Mouse (Mus musculus): ENCODE data around the gene Vps16. TPM values are rescaled to one million over a fixed set of nuclear protein-coding genes. Genes with fewer than 3 reads are reported as not detected.

Gene Vps16
- total and polyA plus RNA-seq, 3 experiments = 76.7 to 119 (median 113) TPM

DNA sequence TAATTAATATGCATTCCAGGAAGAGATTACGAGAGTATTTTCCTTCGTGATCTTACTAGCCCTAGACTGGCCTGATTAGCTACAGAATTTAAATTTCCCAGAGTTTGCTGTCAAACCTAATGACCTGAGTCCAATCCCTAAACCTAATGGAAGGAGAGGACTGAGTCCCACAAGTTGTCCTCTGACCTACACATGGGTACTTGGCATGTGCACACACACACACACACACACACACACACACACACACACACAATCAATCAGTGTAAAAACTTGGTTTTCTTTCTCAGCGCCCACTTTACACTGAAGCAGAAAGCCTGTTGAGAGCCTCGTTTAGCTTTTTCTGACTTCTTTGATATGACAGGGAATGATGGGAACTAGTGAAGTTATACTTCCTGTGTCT lies 67.0 kb downstream of the Vps16 start:
- Histone ChIP-seq H3K4me2 (ENCODE audit: insufficient read depth, low read depth, poor library complexity, severe bottlenecking) (no peak overlapping the region), H3K27me3 (replicated peaks) (no peaks in the 10 kb centered on the region), H3K79me2 (replicated peaks; ENCODE audit: control insufficient read depth, extremely low read depth, insufficient read depth, poor library complexity, severe bottlenecking) (no peaks in the 10 kb centered on the region; the same call in none of the 2 replicates), H3K4me3 (replicated peaks in 1 of 3; ENCODE audit: low read depth in 2 of 3, low read length in 2 of 3, poor library complexity in 1 of 3) (no peak overlapping the region), H3K36me3 (replicated peaks in 1 of 2; ENCODE audit: control insufficient read depth in 1 of 2, insufficient read depth in 1 of 2, low read length in 1 of 2) (peaks cover 0 to 21% of the 10 kb centered on the region in 2 experiments), H3K9ac (ENCODE audit: insufficient read depth, low read depth) (no peak overlapping the region), H3K4me1 (ENCODE audit: control insufficient read depth in 1 of 2, insufficient read depth in 2 of 2) (peaks cover 0 to 23% of the 10 kb centered on the region in 2 experiments; a peak in 2 of 4 replicates), H3K9me3 (replicated peaks; ENCODE audit: low read length) (peaks cover 12% of the 10 kb centered on the region), H3K27ac (ENCODE audit: insufficient read depth, low read depth) (no peak overlapping the region)
- no peak for DNase-seq (ENCODE audit: extremely low read depth)
- dilution Hi-C loops (cut with MboI; ENCODE audit: extremely low pct_ligation_motif_present, extremely low pct_unique_long_range_greater_than_20kb, low sequenced_read_pairs) = no loop called here
- in situ Hi-C loops (cut with MboI; ENCODE audit: low pct_ligation_motif_present, low pct_unique_long_range_greater_than_20kb, low sequenced_read_pairs) = no loop called here
- TF ChIP-seq POLR2A (IDR thresholded peaks at IDR 0.05; ENCODE audit: low read depth, low read length) (no peak), GABPA (IDR thresholded peaks at IDR 0.05; ENCODE audit: insufficient replicate concordance, low read depth, low read length) (no peak), CHD2 (IDR thresholded peaks at IDR 0.05; ENCODE audit: low read length) (no peak), NELFE (IDR thresholded peaks at IDR 0.05; ENCODE audit: low read depth, low read length) (no peak), SIN3A (IDR thresholded peaks at IDR 0.05; ENCODE audit: low read length) (no peak), CTCF (conservative IDR thresholded peaks at IDR 0.05 in 1 of 2, IDR thresholded peaks at IDR 0.05 in 1 of 2; ENCODE audit: low read depth in 2 of 2, low read length in 2 of 2) (no peak), TCF12 (IDR thresholded peaks at IDR 0.05; ENCODE audit: low read depth, low read length) (no peak), JUN (IDR thresholded peaks at IDR 0.05; ENCODE audit: insufficient read depth, low read depth, low read length) (no peak), MAFK (IDR thresholded peaks at IDR 0.05; ENCODE audit: insufficient replicate concordance, low read length) (no peak), RCOR1 (conservative IDR thresholded peaks at IDR 0.05; ENCODE audit: low read depth, low read length) (no peak), EP300 (IDR thresholded peaks at IDR 0.05; ENCODE audit: low read length) (no peak), RAD21 (IDR thresholded peaks at IDR 0.05; ENCODE audit: low read depth, low read length) (no peak), ETS1 (conservative IDR thresholded peaks at IDR 0.05; ENCODE audit: low read depth, low read length) (no peak), PAX5 (IDR thresholded peaks at IDR 0.05; ENCODE audit: low read length) (no peak), JUND (conservative IDR thresholded peaks at IDR 0.05; ENCODE audit: low read depth, low read length) (no peak)

- in situ Hi-C loops (cut with MboI; ENCODE audit: low pct_ligation_motif_present, low pct_unique_long_range_greater_than_20kb, low sequenced_read_pairs) = no loop called here
- TF ChIP-seq PAX5 (IDR thresholded peaks at IDR 0.05; ENCODE audit: low read length) (no peak), NRF1 (IDR thresholded peaks at IDR 0.05; ENCODE audit: low read depth, low read length) (no peak), MAZ (IDR thresholded peaks at IDR 0.05; ENCODE audit: low read depth, low read length) (no peak), CHD2 (IDR thresholded peaks at IDR 0.05; ENCODE audit: low read length) (no peak), SMC3 (IDR thresholded peaks at IDR 0.05; ENCODE audit: low read depth, low read length) (no peak), MYC (IDR thresholded peaks at IDR 0.05; ENCODE audit: low read depth, low read length) (no peak), ZKSCAN1 (IDR thresholded peaks at IDR 0.05; ENCODE audit: borderline replicate concordance, low read depth, low read length) (no peak), USF2 (conservative IDR thresholded peaks at IDR 0.05; ENCODE audit: low read depth, low read length) (no peak), ZC3H11A (IDR thresholded peaks at IDR 0.05; ENCODE audit: low read depth, low read length) (no peak), E2F4 (IDR thresholded peaks at IDR 0.05; ENCODE audit: insufficient replicate concordance, low read depth, low read length) (no peak)
- H3K4me1 ChIP-seq (ENCODE audit: control insufficient read depth in 1 of 2, insufficient read depth in 2 of 2) = peaks cover 0 to 23% of the 10 kb centered on the region in 2 experiments; a peak in 2 of 4 replicates
- no peak overlapping the region for H3K4me2 ChIP-seq (ENCODE audit: insufficient read depth, low read depth, poor library complexity, severe bottlenecking)
- H3K9me3 ChIP-seq (replicated peaks; ENCODE audit: low read length) = peaks cover 12% of the 10 kb centered on the region
- H3K27ac ChIP-seq (ENCODE audit: insufficient read depth, low read depth) = no peak overlapping the region
- no peak overlapping the region for H3K4me3 ChIP-seq (replicated peaks in 1 of 3; ENCODE audit: low read depth in 2 of 3, low read length in 2 of 3, poor library complexity in 1 of 3)
- peaks cover 0 to 22% of the 10 kb centered on the region in 2 experiments for H3K36me3 ChIP-seq (replicated peaks in 1 of 2; ENCODE audit: control insufficient read depth in 1 of 2, insufficient read depth in 1 of 2, low read length in 1 of 2)
- DNase-seq (ENCODE audit: extremely low read depth) = peak; percentile 14
- H3K27me3 ChIP-seq (replicated peaks) = no peaks in the 10 kb centered on the region
- H3K9ac ChIP-seq (ENCODE audit: insufficient read depth, low read depth) = no peak overlapping the region
- no peaks in the 10 kb centered on the region; the same call in none of the 2 replicates for H3K79me2 ChIP-seq (replicated peaks; ENCODE audit: control insufficient read depth, extremely low read depth, insufficient read depth, poor library complexity, severe bottlenecking)
- dilution Hi-C loops (cut with MboI; ENCODE audit: extremely low pct_ligation_motif_present, extremely low pct_unique_long_range_greater_than_20kb, low sequenced_read_pairs) = no loop called here
Observed at GRCm38 (mm10) chr2:130491587-130491986, 67.4 kb downstream of the Vps16 start.

Other genes with a start within 250 kb of the Vps16 start
- 422 and 534 TPM in 2 replicates for gene Snrpb, start 244.9 kb upstream of the Vps16 start, total RNA-seq (2012; rRNA removed)
- 515 and 524 TPM in 2 replicates for gene Snrpb, start 244.9 kb upstream of the Vps16 start, total RNA-seq (2014; rRNA removed)
- 318 and 413 TPM in 2 replicates for gene Snrpb, start 244.9 kb upstream of the Vps16 start, polyA plus RNA-seq (2012; ENCODE audit: insufficient read length, low read depth)
- not detected in 2 replicates for gene Tmc2, start 229.1 kb upstream of the Vps16 start, total RNA-seq (2012; rRNA removed)
- not detected in 2 replicates for gene Tmc2, start 229.1 kb upstream of the Vps16 start, total RNA-seq (2014; rRNA removed)
- not detected in 2 replicates for gene Tmc2, start 229.1 kb upstream of the Vps16 start, polyA plus RNA-seq (2012; ENCODE audit: insufficient read length, low read depth)
- 523 and 663 TPM in 2 replicates for gene Nop56, start 149.9 kb upstream of the Vps16 start, total RNA-seq (2012; rRNA removed)
- gene Nop56, start 149.9 kb upstream of the Vps16 start, total RNA-seq (2014; rRNA removed) = 725 and 772 TPM in 2 replicates
- 1,109 and 1,141 TPM in 2 replicates for gene Nop56, start 149.9 kb upstream of the Vps16 start, polyA plus RNA-seq (2012; ENCODE audit: insufficient read length, low read depth)
- 134 TPM in 2 replicates for gene Idh3b, start 139.8 kb upstream of the Vps16 start, total RNA-seq (2012; rRNA removed)
- 160 and 179 TPM in 2 replicates for gene Idh3b, start 139.8 kb upstream of the Vps16 start, total RNA-seq (2014; rRNA removed)
- 220 and 315 TPM in 2 replicates for gene Idh3b, start 139.8 kb upstream of the Vps16 start, polyA plus RNA-seq (2012; ENCODE audit: insufficient read length, low read depth)
- 0.13 TPM in 1 of 2 replicates, not detected in the other for gene Ebf4, start 129.2 kb upstream of the Vps16 start, total RNA-seq (2012; rRNA removed)
- gene Ebf4, start 129.2 kb upstream of the Vps16 start, total RNA-seq (2014; rRNA removed) = not detected in 2 replicates
- gene Ebf4, start 129.2 kb upstream of the Vps16 start, polyA plus RNA-seq (2012; ENCODE audit: insufficient read length, low read depth) = 0.10 TPM in 1 of 2 replicates, not detected in the other
- 0.08 and 0.13 TPM in 2 replicates for gene Cpxm1, start 26.8 kb upstream of the Vps16 start, total RNA-seq (2012; rRNA removed)
- gene Cpxm1, start 26.8 kb upstream of the Vps16 start, total RNA-seq (2014; rRNA removed) = 0.20 and 0.35 TPM in 2 replicates
- 0.27 and 0.31 TPM in 2 replicates for gene Cpxm1, start 26.8 kb upstream of the Vps16 start, polyA plus RNA-seq (2012; ENCODE audit: insufficient read length, low read depth)
- not detected in 2 replicates for gene Gm28372, start 19.1 kb upstream of the Vps16 start, total RNA-seq (2012; rRNA removed)
- gene Gm28372, start 19.1 kb upstream of the Vps16 start, total RNA-seq (2014; rRNA removed) = not detected in 2 replicates
- gene Gm28372, start 19.1 kb upstream of the Vps16 start, polyA plus RNA-seq (2012; ENCODE audit: insufficient read length, low read depth) = 0.23 TPM in 1 of 2 replicates, not detected in the other
- not detected in 2 replicates for gene 1700020A23Rik, start 19.1 kb upstream of the Vps16 start, total RNA-seq (2012; rRNA removed)
- gene 1700020A23Rik, start 19.1 kb upstream of the Vps16 start, total RNA-seq (2014; rRNA removed) = not detected in 2 replicates
- not detected in 2 replicates for gene 1700020A23Rik, start 19.1 kb upstream of the Vps16 start, polyA plus RNA-seq (2012; ENCODE audit: insufficient read length, low read depth)
- not detected in 2 replicates for gene Tmem239, start 17.9 kb upstream of the Vps16 start, total RNA-seq (2012; rRNA removed)
- not detected in 2 replicates for gene Tmem239, start 17.9 kb upstream of the Vps16 start, total RNA-seq (2014; rRNA removed)
- gene Tmem239, start 17.9 kb upstream of the Vps16 start, polyA plus RNA-seq (2012; ENCODE audit: insufficient read length, low read depth) = not detected in 2 replicates
- 13.3 and 15.3 TPM in 2 replicates for gene Pced1a, start 362 bp downstream of the Vps16 start, total RNA-seq (2012; rRNA removed)
- gene Pced1a, start 362 bp downstream of the Vps16 start, total RNA-seq (2014; rRNA removed) = 9.6 and 11.6 TPM in 2 replicates
- 15.6 and 17.1 TPM in 2 replicates for gene Pced1a, start 362 bp downstream of the Vps16 start, polyA plus RNA-seq (2012; ENCODE audit: insufficient read length, low read depth)
- 36.0 and 38.5 TPM in 2 replicates for gene Ptpra, start 25.9 kb downstream of the Vps16 start, total RNA-seq (2012; rRNA removed)
- gene Ptpra, start 25.9 kb downstream of the Vps16 start, total RNA-seq (2014; rRNA removed) = 38.5 and 40.4 TPM in 2 replicates
- 67.5 and 73.3 TPM in 2 replicates for gene Ptpra, start 25.9 kb downstream of the Vps16 start, polyA plus RNA-seq (2012; ENCODE audit: insufficient read length, low read depth)
- 68.7 and 83.2 TPM in 2 replicates for gene Mrps26, start 139.4 kb downstream of the Vps16 start, total RNA-seq (2012; rRNA removed)
- 71.4 and 74.7 TPM in 2 replicates for gene Mrps26, start 139.4 kb downstream of the Vps16 start, total RNA-seq (2014; rRNA removed)
- 101 and 137 TPM in 2 replicates for gene Mrps26, start 139.4 kb downstream of the Vps16 start, polyA plus RNA-seq (2012; ENCODE audit: insufficient read length, low read depth)
- not detected in 2 replicates for gene Oxt, start 151.8 kb downstream of the Vps16 start, total RNA-seq (2012; rRNA removed)
- not detected in 2 replicates for gene Oxt, start 151.8 kb downstream of the Vps16 start, total RNA-seq (2014; rRNA removed)
- gene Oxt, start 151.8 kb downstream of the Vps16 start, polyA plus RNA-seq (2012; ENCODE audit: insufficient read length, low read depth) = not detected in 2 replicates
- gene Avp, start 158.2 kb downstream of the Vps16 start, total RNA-seq (2012; rRNA removed) = not detected in 2 replicates
- gene Avp, start 158.2 kb downstream of the Vps16 start, total RNA-seq (2014; rRNA removed) = not detected in 2 replicates
- not detected in 2 replicates for gene Avp, start 158.2 kb downstream of the Vps16 start, polyA plus RNA-seq (2012; ENCODE audit: insufficient read length, low read depth)
- 6.0 and 9.7 TPM in 2 replicates for gene Fastkd5, start 205.7 kb downstream of the Vps16 start, total RNA-seq (2012; rRNA removed)
- gene Fastkd5, start 205.7 kb downstream of the Vps16 start, total RNA-seq (2014; rRNA removed) = 13.4 and 14.8 TPM in 2 replicates
- gene Fastkd5, start 205.7 kb downstream of the Vps16 start, polyA plus RNA-seq (2012; ENCODE audit: insufficient read length, low read depth) = 7.3 and 9.1 TPM in 2 replicates
- 6.0 and 7.0 TPM in 2 replicates for gene Ubox5, start 205.7 kb downstream of the Vps16 start, total RNA-seq (2012; rRNA removed)
- gene Ubox5, start 205.7 kb downstream of the Vps16 start, total RNA-seq (2014; rRNA removed) = 4.6 and 5.5 TPM in 2 replicates
- gene Ubox5, start 205.7 kb downstream of the Vps16 start, polyA plus RNA-seq (2012; ENCODE audit: insufficient read length, low read depth) = 10.2 and 10.6 TPM in 2 replicates
- 3.7 and 3.9 TPM in 2 replicates for gene Lzts3, start 218.5 kb downstream of the Vps16 start, total RNA-seq (2012; rRNA removed)
- gene Lzts3, start 218.5 kb downstream of the Vps16 start, total RNA-seq (2014; rRNA removed) = 1.2 and 1.5 TPM in 2 replicates
- gene Lzts3, start 218.5 kb downstream of the Vps16 start, polyA plus RNA-seq (2012; ENCODE audit: insufficient read length, low read depth) = 3.6 and 4.2 TPM in 2 replicates
- gene Ddrgk1, start 240.3 kb downstream of the Vps16 start, total RNA-seq (2012; rRNA removed) = 72.7 and 77.9 TPM in 2 replicates
- 50.4 and 51.7 TPM in 2 replicates for gene Ddrgk1, start 240.3 kb downstream of the Vps16 start, total RNA-seq (2014; rRNA removed)
- gene Ddrgk1, start 240.3 kb downstream of the Vps16 start, polyA plus RNA-seq (2012; ENCODE audit: insufficient read length, low read depth) = 93.1 and 114 TPM in 2 replicates
- gene Itpa, start 243.3 kb downstream of the Vps16 start, total RNA-seq (2012; rRNA removed) = 59.1 and 89.6 TPM in 2 replicates
- 121 and 123 TPM in 2 replicates for gene Itpa, start 243.3 kb downstream of the Vps16 start, total RNA-seq (2014; rRNA removed)
- 53.3 and 70.8 TPM in 2 replicates for gene Itpa, start 243.3 kb downstream of the Vps16 start, polyA plus RNA-seq (2012; ENCODE audit: insufficient read length, low read depth)